Mouse (Mus musculus): ENCODE results near the gene 9030025P20Rik.
"Not testable (repeated sequence)": the region's sequence is repeated elsewhere in the genome, so short reads cannot be mapped to it uniquely, and the experiment has no call there.

GRCm38 (mm10) chr17:15009088-15009487, 30.8 kb downstream of the 9030025P20Rik start:
- not testable (repeated sequence) for TF ChIP-seq POLR2A (IDR thresholded peaks at IDR 0.05; ENCODE audit: insufficient read length, low read depth); CEBPB (IDR thresholded peaks at IDR 0.05; ENCODE audit: insufficient read depth, poor library complexity, severe bottlenecking); MYOG (IDR thresholded peaks at IDR 0.05; ENCODE audit: control insufficient read depth in 1 of 3, insufficient read depth in 1 of 3, insufficient read length in 2 of 3, low read depth in 2 of 3); MAX (IDR thresholded peaks at IDR 0.05; ENCODE audit: low read depth); POLR2AphosphoS2 (IDR thresholded peaks at IDR 0.05; ENCODE audit: insufficient read length, low read depth); USF1 (IDR thresholded peaks at IDR 0.05; ENCODE audit: low read depth); MYOD1 (IDR thresholded peaks at IDR 0.05; ENCODE audit: control insufficient read depth in 1 of 3, insufficient read length in 2 of 3, low read depth in 2 of 3); E2F4 (IDR thresholded peaks at IDR 0.05; ENCODE audit: insufficient read depth); REST (IDR thresholded peaks at IDR 0.05; ENCODE audit: insufficient read depth, insufficient read length); TCF12 (IDR thresholded peaks at IDR 0.05; ENCODE audit: insufficient read depth, poor library complexity, severe bottlenecking); SRF (IDR thresholded peaks at IDR 0.05; ENCODE audit: control insufficient read depth, insufficient read length, low read depth)

Data from myocyte (in vitro differentiated cells).